Mouse (Mus musculus) midbrain, embryonic 16.5 days (tissue): ENCODE results near the gene Gm20431. TPM values are rescaled to one million over a fixed set of nuclear protein-coding genes. Genes with fewer than 3 reads are reported as not detected.
A peak's percentile ranks its signal among the peaks of the same experiment; 100 is the strongest.

ENCODE experiments used
- ATAC-seq: fragments of 200-750 bp; cut with Nextera tagmentation; 2 replicates; pipeline ENCODE4 v1.8.0; 2017; ENCODE audit warnings: moderate TSS enrichment
- H3K27ac ChIP-seq: fragments of 300-500 bp; sonication (generic); 2 replicates; pipeline ENCODE4 v1.5.1; 2014; ENCODE audit warnings: mild to moderate bottlenecking, low read length, mixed read lengths
- H3K27me3 ChIP-seq: fragments of 300-500 bp; sonication (generic); 2 replicates; pipeline ENCODE4 v1.6.1; 2014; ENCODE audit warnings: low read depth, low read length, mixed read lengths; ENCODE audit not compliant: control insufficient read depth, insufficient read depth
- H3K36me3 ChIP-seq: fragments of 300-500 bp; sonication (generic); 2 replicates; pipeline ENCODE4 v1.6.1; 2014; ENCODE audit warnings: mild to moderate bottlenecking, low read length, moderate library complexity, mixed read lengths; ENCODE audit not compliant: control insufficient read depth, insufficient read depth
- H3K4me1 ChIP-seq: fragments of 300-500 bp; sonication (generic); 2 replicates; pipeline ENCODE4 v1.6.1; 2014; ENCODE audit warnings: mild to moderate bottlenecking, low read length, mixed read lengths; ENCODE audit not compliant: control insufficient read depth, insufficient read depth
- H3K4me2 ChIP-seq: fragments of 300-500 bp; sonication (generic); 2 replicates; pipeline ENCODE4 v1.6.1; 2014; ENCODE audit warnings: mild to moderate bottlenecking, low read length, mixed read lengths
- H3K4me3 ChIP-seq: fragments of 300-500 bp; sonication (generic); 2 replicates; pipeline ENCODE4 v1.5.1; 2014; ENCODE audit warnings: low read depth, mild to moderate bottlenecking, low read length, moderate library complexity, mixed read lengths
- H3K9ac ChIP-seq: fragments of 300-500 bp; sonication (generic); 2 replicates; pipeline ENCODE4 v1.6.1; 2014; ENCODE audit warnings: low read depth, low read length, mixed read lengths
- H3K9me3 ChIP-seq: fragments of 300-500 bp; sonication (generic); replicated peaks from 2 replicates; pipeline ENCODE4 v1.6.1; 2014; ENCODE audit warnings: mild to moderate bottlenecking, low read length, mixed read lengths; ENCODE audit not compliant: control insufficient read depth, poor library complexity, severe bottlenecking
- WGBS: fragments of 180-500 bp; shearing (Covaris S2); extraction: QIAGEN DNeasy Blood & Tissue Kit; methylation state at CpG from one replicate; pipeline ENCODE4 v1.1.7; 2014; 5-methylcytosine and 5-hydroxymethylcytosine counted together
- polyA plus RNA-seq: library from polyadenylated mRNA; unstranded; fragments of >200 nt; fragmentation: Nextera tagmentation; extraction: Ambion mirVana; gene quantifications from 2 replicates; pipeline ENCODE4 v1.2.1, GENCODE M21; 2015

Gm20431 gene
- polyA plus RNA-seq, 1 experiment from 2014 or later, result 9.2 TPM

- peak overlapping the region; percentile 89; the same call in 1 of the 2 replicates for H3K9ac ChIP-seq
- peaks cover 17% of the 10 kb centered on the region for H3K4me1 ChIP-seq
- ATAC-seq, result no peak
- H3K4me3 ChIP-seq, result 0 out of 2 replicates have a peak overlapping the region, but pooled peaks have one; percentile 86
- no peaks in the 10 kb centered on the region; the same call in 1 of the 2 replicates for H3K27me3 ChIP-seq
- H3K27ac ChIP-seq, result no peak overlapping the region
- H3K9me3 ChIP-seq, result no peaks in the 10 kb centered on the region
- whole genome bisulfite sequencing, result 82% methylated on average over 10 of the region's 10 CpGs
- H3K36me3 ChIP-seq, result no peaks in the 10 kb centered on the region
- peak overlapping the region; percentile 98; the same call in 1 of the 2 replicates for H3K4me2 ChIP-seq
These were observed 2.0 kb downstream of the Gm20431 start for GRCm38 (mm10) chr2:167659177-167659846.

- H3K4me2 ChIP-seq, result no peak overlapping the region
- H3K36me3 ChIP-seq, result no peaks in the 10 kb centered on the region
- no peak for ATAC-seq
- no peak overlapping the region for H3K27ac ChIP-seq
- no peak overlapping the region for H3K9ac ChIP-seq
- H3K4me1 ChIP-seq, result peaks cover 17% of the 10 kb centered on the region
- H3K4me3 ChIP-seq, result no peak overlapping the region
- 89% methylated on average over 11 of the region's 11 CpGs for WGBS
- H3K9me3 ChIP-seq, result no peaks in the 10 kb centered on the region
- H3K27me3 ChIP-seq, result no peaks in the 10 kb centered on the region; the same call in 1 of the 2 replicates
These were observed 2.6 kb downstream of the Gm20431 start for GRCm38 (mm10) chr2:167658712-167659111.

- H3K4me2 ChIP-seq, result no peak overlapping the region
- H3K36me3 ChIP-seq, result no peaks in the 10 kb centered on the region
- H3K27me3 ChIP-seq, result no peaks in the 10 kb centered on the region; the same call in 1 of the 2 replicates
- peaks cover 17% of the 10 kb centered on the region for H3K4me1 ChIP-seq
- ATAC-seq, result no peak
- 92% methylated on average over 4 of the region's 4 CpGs for WGBS
- H3K4me3 ChIP-seq, result no peak overlapping the region
- no peak overlapping the region for H3K27ac ChIP-seq
- H3K9me3 ChIP-seq, result no peaks in the 10 kb centered on the region
- no peak overlapping the region for H3K9ac ChIP-seq
These were observed 3.3 kb downstream of the Gm20431 start for GRCm38 (mm10) chr2:167657973-167658372.

GRCm38 (mm10) chr2:167656629-167657478 lies 4.4 kb downstream of the Gm20431 start:
- H3K9ac ChIP-seq, result no peak overlapping the region
- no peaks in the 10 kb centered on the region for H3K27me3 ChIP-seq
- no peak overlapping the region for H3K27ac ChIP-seq
- no peak for ATAC-seq
- peaks cover 17% of the 10 kb centered on the region for H3K4me1 ChIP-seq
- H3K4me2 ChIP-seq, result no peak overlapping the region
- H3K4me3 ChIP-seq, result no peak overlapping the region
- no peaks in the 10 kb centered on the region for H3K9me3 ChIP-seq
- 0 out of 2 replicates have a peak, but pooled peaks cover 2% of the 10 kb centered on the region for H3K36me3 ChIP-seq
- 87% methylated on average over 16 of the region's 16 CpGs for WGBS

- WGBS, result 93% methylated on average over 10 of the region's 10 CpGs
- no peak overlapping the region for H3K27ac ChIP-seq
- ATAC-seq, result no peak
These were observed 6.2 kb downstream of the Gm20431 start for GRCm38 (mm10) chr2:167654911-167655600.

DNA sequence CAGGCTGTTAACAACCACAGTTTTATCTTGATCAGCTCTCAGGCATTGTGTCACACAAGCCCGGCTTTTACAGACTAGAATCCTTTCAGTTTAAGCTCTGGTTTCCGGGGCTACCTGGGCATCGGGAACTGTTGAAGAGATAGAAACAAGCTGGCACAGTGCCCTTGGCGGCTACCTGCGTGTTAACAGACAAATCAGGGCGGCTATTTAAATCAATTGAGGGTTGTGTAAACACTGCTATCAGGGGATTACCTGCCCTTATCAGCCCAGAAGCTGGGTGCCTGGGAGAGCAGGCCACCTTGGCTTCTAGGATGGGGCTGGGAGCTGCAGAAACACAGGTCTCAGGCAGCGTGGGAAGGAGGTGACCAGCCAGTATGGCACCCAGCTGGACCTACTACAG lies 8.6 kb downstream of the Gm20431 start:
- H3K4me2 ChIP-seq, result no peak overlapping the region
- peaks cover 2% of the 10 kb centered on the region; the same call in 1 of the 2 replicates for H3K36me3 ChIP-seq
- no peak for ATAC-seq
- WGBS, result 87% methylated on average over 7 of the region's 7 CpGs
- H3K9me3 ChIP-seq, result no peaks in the 10 kb centered on the region
- no peaks in the 10 kb centered on the region for H3K27me3 ChIP-seq
- H3K4me1 ChIP-seq, result no peaks in the 10 kb centered on the region
- H3K9ac ChIP-seq, result no peak overlapping the region
- H3K27ac ChIP-seq, result no peak overlapping the region
- H3K4me3 ChIP-seq, result no peak overlapping the region

More at GRCm38 (mm10) chr2:167654911-167655600, 6.2 kb downstream of the Gm20431 start:
- H3K4me1 ChIP-seq, result peaks cover 9% of the 10 kb centered on the region
- no peaks in the 10 kb centered on the region for H3K9me3 ChIP-seq
- H3K4me2 ChIP-seq, result no peak overlapping the region
- H3K9ac ChIP-seq, result no peak overlapping the region
- H3K36me3 ChIP-seq, result peaks cover 2% of the 10 kb centered on the region; the same call in 1 of the 2 replicates
- no peaks in the 10 kb centered on the region for H3K27me3 ChIP-seq
- no peak overlapping the region for H3K4me3 ChIP-seq

GRCm38 (mm10) chr2:167651622-167652021 lies 9.7 kb downstream of the Gm20431 start:
- Histone ChIP-seq H3K36me3 (peaks cover 2% of the 10 kb centered on the region; the same call in 1 of the 2 replicates), H3K4me3 (no peak overlapping the region), H3K27me3 (no peaks in the 10 kb centered on the region), H3K9me3 (no peaks in the 10 kb centered on the region), H3K4me2 (no peak overlapping the region), H3K4me1 (no peaks in the 10 kb centered on the region), H3K9ac (no peak overlapping the region), H3K27ac (no peak overlapping the region)
- 85% methylated on average over 9 of the region's 9 CpGs for WGBS
- ATAC-seq, result no peak

DNA sequence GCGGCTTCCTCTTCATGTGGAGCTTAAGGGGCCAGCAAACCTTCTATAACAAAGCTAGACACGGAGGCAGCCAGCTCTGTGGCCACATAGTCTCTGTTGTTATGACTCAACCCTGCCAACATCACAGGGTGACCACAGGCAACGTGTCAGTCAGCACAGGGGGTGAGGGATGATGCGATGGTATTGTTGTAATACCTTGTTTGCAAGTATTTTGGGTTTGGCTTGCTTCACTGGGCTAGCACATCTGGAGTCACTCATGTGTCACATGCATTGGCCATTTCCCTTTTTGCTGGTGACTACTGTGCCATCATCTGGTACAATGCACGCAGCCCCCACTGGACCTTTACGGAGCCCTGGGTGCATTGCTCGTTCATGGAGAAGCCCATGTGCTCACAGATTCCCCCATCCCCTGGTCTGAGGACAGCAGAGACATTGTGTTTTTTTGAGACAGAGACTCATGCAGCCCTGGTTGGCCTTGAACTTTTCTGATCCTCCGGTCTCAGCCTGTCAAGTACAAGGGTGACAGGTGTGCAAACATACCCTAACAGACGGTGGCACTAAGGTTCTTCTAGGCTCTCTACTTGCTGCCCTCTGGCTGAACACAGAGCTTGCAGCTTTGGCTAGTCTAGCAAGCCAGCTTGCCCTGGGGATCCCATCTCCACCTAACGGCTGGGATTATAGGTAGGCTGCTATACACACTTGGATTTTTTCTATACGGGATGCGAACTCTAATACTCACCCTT lies 11.8 kb downstream of the Gm20431 start:
- no peak for ATAC-seq

More for the DNA sequence above, 11.8 kb downstream of the Gm20431 start:
- no peaks in the 10 kb centered on the region for H3K27me3 ChIP-seq
- H3K36me3 ChIP-seq, result peaks cover 4% of the 10 kb centered on the region
- no peak overlapping the region for H3K4me2 ChIP-seq
- WGBS, result 88% methylated on average over 12 of the region's 12 CpGs
- H3K27ac ChIP-seq, result no peak overlapping the region
- H3K9me3 ChIP-seq, result no peaks in the 10 kb centered on the region
- H3K4me1 ChIP-seq, result no peaks in the 10 kb centered on the region
- H3K4me3 ChIP-seq, result no peak overlapping the region
- H3K9ac ChIP-seq, result no peak overlapping the region
